Mouse (Mus musculus): ENCODE results near the gene Ptpra.

DNA sequence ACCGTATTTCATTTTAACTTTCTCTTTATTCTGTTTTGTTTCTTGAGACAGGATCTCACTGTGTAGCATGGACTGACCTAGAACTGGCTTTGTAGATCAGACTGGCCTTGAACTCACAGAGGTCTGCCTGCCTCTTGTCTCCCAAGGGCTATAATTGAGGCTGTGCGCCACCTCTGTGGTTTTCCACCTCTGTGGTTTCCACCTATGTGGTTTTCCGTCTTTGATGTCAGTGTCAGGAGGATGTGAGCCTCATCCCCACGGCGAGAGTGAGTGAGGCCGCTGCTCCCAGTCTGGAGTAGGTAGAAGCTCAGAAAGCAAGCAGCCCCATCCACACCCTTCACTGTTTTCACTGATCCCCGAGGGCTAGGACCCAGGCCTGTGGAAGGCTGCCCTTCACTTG is 104.8 kb downstream of the Ptpra start:
- TF ChIP-seq TCF12 (IDR thresholded peaks at IDR 0.05; ENCODE audit: insufficient read depth, poor library complexity, severe bottlenecking) (no peak), MAX (IDR thresholded peaks at IDR 0.05; ENCODE audit: low read depth) (no peak), CEBPB (IDR thresholded peaks at IDR 0.05; ENCODE audit: insufficient read depth, poor library complexity, severe bottlenecking) (no peak), POLR2A (IDR thresholded peaks at IDR 0.05; ENCODE audit: insufficient read length, low read depth) (no peak), MYOG (IDR thresholded peaks at IDR 0.05; ENCODE audit: control insufficient read depth in 1 of 3, insufficient read depth in 1 of 3, insufficient read length in 2 of 3, low read depth in 2 of 3) (no peak), POLR2AphosphoS2 (IDR thresholded peaks at IDR 0.05; ENCODE audit: insufficient read length, low read depth) (no peak)

Data from myocyte (in vitro differentiated cells).